Mouse (Mus musculus): ENCODE measurements at regions not wholly inside any gene's neighbourhood (a gene's known extent, or its start where the extent isn't known, plus 50 kb on each side); places are given as distances from the start of the nearest gene placed in this dataset.

- WGBS, result 83% methylated on average over 8 of the region's 8 CpGs
These were observed 125.1 kb downstream of the Rplp1 start for GRCm38 (mm10) chr9:61789066-61789897.

GRCm38 (mm10) chr9:61781469-61781868 is 132.9 kb downstream of the Rplp1 start:
- ATAC-seq (ENCODE audit: low FRiP score, low read depth), result no peak
- WGBS, result 88% methylated on average over 8 of the region's 8 CpGs

More at GRCm38 (mm10) chr9:61789066-61789897, 125.1 kb downstream of the Rplp1 start:
- no peak overlapping the region for H3K4me2 ChIP-seq (replicated peaks)
- no peaks in the 10 kb centered on the region for H3K36me3 ChIP-seq
- no peaks in the 10 kb centered on the region for H3K27me3 ChIP-seq (replicated peaks)
- no peak for ATAC-seq (ENCODE audit: low FRiP score, low read depth)
- 0 out of 2 replicates have a peak, but pooled peaks cover 3% of the 10 kb centered on the region for H3K4me1 ChIP-seq
- H3K27ac ChIP-seq, result no peak overlapping the region
- H3K9me3 ChIP-seq, result peaks cover 5% of the 10 kb centered on the region; the same call in 1 of the 2 replicates
- H3K9ac ChIP-seq, result no peak overlapping the region
- no peak overlapping the region for H3K4me3 ChIP-seq

GRCm38 (mm10) chr9:61780186-61780939 is 134.0 kb downstream of the Rplp1 start:
- H3K4me2 ChIP-seq (replicated peaks), result no peak overlapping the region
- ATAC-seq (ENCODE audit: low FRiP score, low read depth), result no peak
- 81% methylated on average over 9 of the region's 9 CpGs for WGBS
- no peak overlapping the region for H3K27ac ChIP-seq
- H3K27me3 ChIP-seq (replicated peaks), result no peaks in the 10 kb centered on the region
- H3K4me3 ChIP-seq, result no peak overlapping the region
- no peaks in the 10 kb centered on the region for H3K4me1 ChIP-seq
- H3K36me3 ChIP-seq, result no peaks in the 10 kb centered on the region
- no peaks in the 10 kb centered on the region for H3K9me3 ChIP-seq
- no peak overlapping the region for H3K9ac ChIP-seq

More at GRCm38 (mm10) chr9:61781469-61781868, 132.9 kb downstream of the Rplp1 start:
- Histone ChIP-seq H3K4me3 (no peak overlapping the region), H3K9ac (no peak overlapping the region), H3K27ac (no peak overlapping the region), H3K9me3 (no peaks in the 10 kb centered on the region), H3K4me1 (no peaks in the 10 kb centered on the region), H3K36me3 (no peaks in the 10 kb centered on the region), H3K27me3 (replicated peaks) (no peaks in the 10 kb centered on the region), H3K4me2 (replicated peaks) (no peak overlapping the region)

- no peak overlapping the region for H3K4me3 ChIP-seq
- H3K9ac ChIP-seq, result no peak overlapping the region
- no peak overlapping the region for H3K4me2 ChIP-seq (replicated peaks)
- no peaks in the 10 kb centered on the region for H3K9me3 ChIP-seq
- no peak for ATAC-seq (ENCODE audit: low FRiP score, low read depth)
- no peaks in the 10 kb centered on the region for H3K36me3 ChIP-seq
- no peaks in the 10 kb centered on the region for H3K27me3 ChIP-seq (replicated peaks)
- no peaks in the 10 kb centered on the region for H3K4me1 ChIP-seq
- no peak overlapping the region for H3K27ac ChIP-seq
These were observed 135.2 kb downstream of the Rplp1 start for GRCm38 (mm10) chr9:61779165-61779564.

GRCm38 (mm10) chr9:61776446-61776845 is 137.9 kb downstream of the Rplp1 start:
- H3K4me3 ChIP-seq, result no peak overlapping the region
- H3K27ac ChIP-seq, result no peak overlapping the region
- H3K9ac ChIP-seq, result no peak overlapping the region
- ATAC-seq (ENCODE audit: low FRiP score, low read depth), result no peak
- no peaks in the 10 kb centered on the region for H3K4me1 ChIP-seq
- no peaks in the 10 kb centered on the region for H3K36me3 ChIP-seq
- no peaks in the 10 kb centered on the region for H3K27me3 ChIP-seq (replicated peaks)
- H3K9me3 ChIP-seq, result no peaks in the 10 kb centered on the region
- no peak overlapping the region for H3K4me2 ChIP-seq (replicated peaks)
- WGBS, result 91% methylated on average over 2 of the region's 2 CpGs

- no peak for ATAC-seq (ENCODE audit: low FRiP score, low read depth)
- no peaks in the 10 kb centered on the region for H3K4me1 ChIP-seq
- no peak overlapping the region for H3K27ac ChIP-seq
- H3K9me3 ChIP-seq, result no peaks in the 10 kb centered on the region
- WGBS, result 70% methylated on average over 17 of the region's 17 CpGs
- no peak overlapping the region for H3K4me3 ChIP-seq
- H3K9ac ChIP-seq, result no peak overlapping the region
- no peaks in the 10 kb centered on the region for H3K27me3 ChIP-seq (replicated peaks)
- no peak overlapping the region for H3K4me2 ChIP-seq (replicated peaks)
- H3K36me3 ChIP-seq, result no peaks in the 10 kb centered on the region
These were observed 144.0 kb downstream of the Rplp1 start for GRCm38 (mm10) chr9:61770207-61770955.

- H3K4me3 ChIP-seq, result no peak overlapping the region
These were observed 148.2 kb downstream of the Rplp1 start for GRCm38 (mm10) chr9:61766187-61766586.

GRCm38 (mm10) chr9:61765366-61765765 is 149.0 kb downstream of the Rplp1 start:
- no peak overlapping the region for H3K4me3 ChIP-seq
- WGBS, result 57% methylated on average over 5 of the region's 5 CpGs
- ATAC-seq (ENCODE audit: low FRiP score, low read depth), result no peak

More at GRCm38 (mm10) chr9:61766187-61766586, 148.2 kb downstream of the Rplp1 start:
- Histone ChIP-seq H3K9me3 (no peaks in the 10 kb centered on the region), H3K9ac (no peak overlapping the region), H3K27ac (no peak overlapping the region), H3K36me3 (no peaks in the 10 kb centered on the region), H3K4me1 (no peaks in the 10 kb centered on the region), H3K4me2 (replicated peaks) (no peak overlapping the region), H3K27me3 (replicated peaks) (0 out of 2 replicates have a peak, but pooled peaks cover 3% of the 10 kb centered on the region)
- ATAC-seq (ENCODE audit: low FRiP score, low read depth), result no peak
- 85% methylated on average over 6 of the region's 6 CpGs for whole genome bisulfite sequencing

GRCm38 (mm10) chr9:61757806-61758205 is 156.5 kb downstream of the Rplp1 start:
- ATAC-seq (ENCODE audit: low FRiP score, low read depth), result no peak
- Histone ChIP-seq H3K4me3 (no peak overlapping the region), H3K36me3 (no peaks in the 10 kb centered on the region), H3K4me2 (replicated peaks) (no peak overlapping the region), H3K9ac (no peak overlapping the region), H3K27me3 (replicated peaks) (no peaks in the 10 kb centered on the region), H3K27ac (no peak overlapping the region), H3K4me1 (peaks cover 35% of the 10 kb centered on the region), H3K9me3 (no peaks in the 10 kb centered on the region)
- 91% methylated on average over 3 of the region's 3 CpGs for WGBS

More at GRCm38 (mm10) chr9:61765366-61765765, 149.0 kb downstream of the Rplp1 start:
- Histone ChIP-seq H3K9me3 (no peaks in the 10 kb centered on the region), H3K9ac (no peak overlapping the region), H3K4me2 (replicated peaks) (no peak overlapping the region), H3K27ac (no peak overlapping the region), H3K4me1 (no peaks in the 10 kb centered on the region), H3K27me3 (replicated peaks) (0 out of 2 replicates have a peak, but pooled peaks cover 3% of the 10 kb centered on the region), H3K36me3 (no peaks in the 10 kb centered on the region)

- peak; percentile 88 for ATAC-seq (ENCODE audit: low FRiP score, low read depth)
- Histone ChIP-seq H3K4me3 (no peak overlapping the region), H3K9me3 (no peaks in the 10 kb centered on the region), H3K4me1 (peaks cover 35% of the 10 kb centered on the region), H3K27me3 (replicated peaks) (no peaks in the 10 kb centered on the region), H3K36me3 (no peaks in the 10 kb centered on the region), H3K27ac (peak overlapping the region; percentile 42; the same call in 1 of the 2 replicates), H3K9ac (no peak overlapping the region), H3K4me2 (replicated peaks) (no peak overlapping the region; the same call in 1 of the 2 replicates)
- WGBS, result 60% methylated on average over 24 of the region's 24 CpGs
These were observed 157.5 kb downstream of the Rplp1 start for GRCm38 (mm10) chr9:61756801-61757342.

GRCm38 (mm10) chr9:61756224-61756800 is 158.0 kb downstream of the Rplp1 start:
- 57% methylated on average over 15 of the region's 15 CpGs for WGBS
- Histone ChIP-seq H3K36me3 (no peaks in the 10 kb centered on the region), H3K27me3 (replicated peaks) (no peaks in the 10 kb centered on the region), H3K4me1 (peaks cover 35% of the 10 kb centered on the region), H3K4me3 (no peak overlapping the region), H3K27ac (peak overlapping the region; percentile 42; the same call in 1 of the 2 replicates), H3K9ac (no peak overlapping the region), H3K4me2 (replicated peaks) (no peak overlapping the region; the same call in 1 of the 2 replicates), H3K9me3 (no peaks in the 10 kb centered on the region)
- peak; percentile 56 for ATAC-seq (ENCODE audit: low FRiP score, low read depth)
